In genomic region chr10:100487097-100487978, GRCm38 (mm10) we compare ENCODE assay signal across 8 mouse cellular contexts. TPM values are rescaled to one million over a fixed set of nuclear protein-coding genes. Genes with fewer than 3 reads are reported as not detected.
A peak's percentile ranks its signal among the peaks of the same experiment; 100 is the strongest.
DNase-seq lines count a peak whose midpoint lies in the region; ATAC-seq lines count a peak whose summit lies in the region.

Gene Tmtc3, minus strand, starts transcription at chr10:100487350.
Gene Cep290, plus strand, starts transcription at chr10:100487558.

- peak; percentile 92 for ATAC-seq in megakaryocyte progenitor cell, adult 5-6 weeks (replicated peaks; ENCODE audit: poor library complexity)

- peak; percentile 97 for DNase-seq in adipocyte (ENCODE audit: low spot score)
- peak; percentile 99 for DNase-seq in embryo, embryonic 10 days (ENCODE audit: low spot score)
- peak; percentile 85 for DNase-seq in gastrocnemius, postnatal 10 days
- peak; percentile 40 for DNase-seq in induced T-regulatory cell, adult 2 months (ENCODE audit: low read depth)
- peak; percentile 92 to 97 for DNase-seq in left cerebral cortex, adult 9 months (ENCODE audit: low spot score in 2 of 2)
- DNase-seq in right cerebral cortex, postnatal 14 days = peak; percentile 91
- DNase-seq in urinary bladder, postnatal 36 days (ENCODE audit: low spot score in 2 of 2) = peak; percentile 91 to 96

RNA-seq across cellular contexts. Expression of gene Tmtc3, which starts in this region (rescaled TPM):
- total RNA-seq in gastrocnemius, postnatal 10 days (2021) = 10 to 100 TPM in 1 of 2 experiments, 1 to 10 TPM in 1; 9.6 to 12.1 TPM
- 22.8 and 26.0 TPM in 2 replicates for total RNA-seq in megakaryocyte progenitor cell, adult 5-6 weeks (2015)
- 4.8 and 6.6 TPM in 2 replicates for total RNA-seq in megakaryocyte progenitor cell, adult 5-6 weeks (2017)

RNA-seq across cellular contexts. Expression of gene Cep290, which starts in this region (rescaled TPM):
- 1 to 10 TPM; 2.4 to 3.5 TPM for total RNA-seq in gastrocnemius, postnatal 10 days (2021)
- total RNA-seq in megakaryocyte progenitor cell, adult 5-6 weeks (2015) = 9.3 and 19.4 TPM in 2 replicates
- 9.3 and 13.5 TPM in 2 replicates for total RNA-seq in megakaryocyte progenitor cell, adult 5-6 weeks (2017)

Comparison
In these comparisons a context has a peak if more than half of its experiments do, and no peak if none do; other contexts are left out.
1. Peak in every context shown above with its lines: DNase-seq and ATAC-seq.
2. DNase-seq: peak in every context shown above with its lines; median percentile 99 in embryo, embryonic 10 days; 97 in adipocyte; 94 in left cerebral cortex, adult 9 months; 94 in urinary bladder, postnatal 36 days; 91 in right cerebral cortex, postnatal 14 days; 85 in gastrocnemius, postnatal 10 days; 40 in induced T-regulatory cell, adult 2 months.